Mouse (Mus musculus) ES-E14 (cell line): ENCODE measurements around the gene Chn1. TPM values are rescaled to one million over a fixed set of nuclear protein-coding genes. Genes with fewer than 3 reads are reported as not detected.

Source experiments
- DNase-seq: peaks from one replicate; pipeline ENCODE4 v3.0.0-alpha.2; 2013; ENCODE audit warnings: low read depth, low spot score
- H3K27ac ChIP-seq: 2 replicates; pipeline ENCODE4 v1.5.1; 2012; ENCODE audit warnings: low read depth, mild to moderate bottlenecking, low read length, moderate library complexity, mixed read lengths; ENCODE audit not compliant: poor library complexity, insufficient read depth, severe bottlenecking
- H3K36me3 ChIP-seq: 2 replicates; pipeline ENCODE4 v1.6.1; 2012; ENCODE audit warnings: mild to moderate bottlenecking, low read length, moderate library complexity, mixed read lengths; ENCODE audit not compliant: control insufficient read depth, poor library complexity, insufficient read depth, severe bottlenecking
- H3K4me1 ChIP-seq, 2 experiments: fragments of 150-350 bp in 1 of 2; sonication (generic) in 1 of 2; 2 replicates each; pipeline ENCODE4 v1.6.1; 2012; ENCODE audit warnings: low read length in 2 of 2, mild to moderate bottlenecking in 1 of 2, mixed read lengths in 1 of 2; ENCODE audit not compliant: control insufficient read depth in 2 of 2, insufficient read depth in 2 of 2, poor library complexity in 1 of 2
- H3K4me3 ChIP-seq, 2 experiments: fragments of 150-350 bp in 1 of 2; sonication (generic) in 1 of 2; 2 replicates each; pipeline ENCODE4 v1.5.1; 2012; ENCODE audit warnings: low read length in 2 of 2, low read depth in 1 of 2, mild to moderate bottlenecking in 1 of 2, mixed read lengths in 1 of 2; ENCODE audit not compliant: insufficient read depth in 1 of 2, poor library complexity in 1 of 2, severe bottlenecking in 1 of 2
- H3K9ac ChIP-seq: 2 replicates; pipeline ENCODE4 v1.6.1; 2012; ENCODE audit warnings: low read depth, mild to moderate bottlenecking, low read length, mixed read lengths; ENCODE audit not compliant: poor library complexity, insufficient read depth, severe bottlenecking
- H3K9me3 ChIP-seq: fragments of 150-350 bp; sonication (generic); 2 replicates; pipeline ENCODE4 v1.6.1; 2012; ENCODE audit warnings: low read depth, mild to moderate bottlenecking, low read length; ENCODE audit not compliant: control insufficient read depth, insufficient read depth
- CHD2 ChIP-seq: IDR thresholded peaks from 2 replicates; pipeline ENCODE4 v1.6.1; 2014; ENCODE audit warnings: mild to moderate bottlenecking, low read depth, low read length, inconsistent platforms
- HCFC1 ChIP-seq: IDR thresholded peaks from 2 replicates; pipeline ENCODE4 v1.6.1; 2012; ENCODE audit warnings: low read length, inconsistent platforms, borderline replicate concordance; ENCODE audit not compliant: insufficient read depth
- MAFK ChIP-seq: IDR thresholded peaks from 2 replicates; pipeline ENCODE4 v1.6.1; 2014; ENCODE audit warnings: mild to moderate bottlenecking, low read depth, low read length, inconsistent platforms; ENCODE audit not compliant: insufficient read depth
- ZC3H11A ChIP-seq: IDR thresholded peaks from 2 replicates; pipeline ENCODE4 v1.6.1; 2012; ENCODE audit warnings: low read depth, mild to moderate bottlenecking, inconsistent platforms, low read length, borderline replicate concordance
- ZNF384 ChIP-seq: IDR thresholded peaks from 2 replicates; pipeline ENCODE4 v1.6.1; 2012; ENCODE audit warnings: low read depth, low read length, inconsistent platforms
- in situ Hi-C, 2 experiments: fragments of 600-800 bp; cut with MboI; formaldehyde crosslinking; loops; one replicate each; pipeline ENCODE4 v1.15.1; 2025; ENCODE audit warnings: low sequenced_read_pairs in 2 of 2, inconsistent platforms in 1 of 2; ENCODE audit not compliant: unreplicated experiment in 2 of 2
- total RNA-seq: library from RNA; depleted of rRNA; stranded (reverse); fragments of 300-350 nt; gene quantifications from 2 replicates; pipeline ENCODE4 v1.2.3, GENCODE M21; 2012

Gene Chn1
- total RNA-seq, 1 experiment: 21.6 TPM

DNA sequence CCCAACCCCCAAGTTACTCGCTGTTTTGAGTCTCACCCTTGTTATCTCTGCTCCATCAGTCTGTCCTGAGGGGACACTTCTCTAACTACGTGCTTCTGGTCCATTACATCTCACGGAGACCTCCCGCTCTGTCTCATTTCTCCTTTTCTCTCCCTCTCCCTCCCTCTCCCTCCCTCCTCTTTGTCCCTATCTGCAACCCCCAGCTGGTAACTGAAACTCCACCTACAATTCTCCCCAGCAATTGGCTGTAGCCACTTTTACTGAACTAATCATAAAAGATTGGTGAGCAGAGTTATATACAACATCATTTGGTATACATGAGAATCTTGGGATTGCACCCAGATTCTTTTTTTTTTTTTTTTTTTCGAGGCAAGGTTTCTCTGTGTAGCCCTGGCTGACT, 16.1 kb downstream of the Chn1 start:
- Histone ChIP-seq H3K36me3 (peaks cover 8% of the 10 kb centered on the region; the same call in 1 of the 2 replicates), H3K4me3 (no peak overlapping the region), H3K27ac (no peak overlapping the region), H3K9me3 (peaks cover 18% of the 10 kb centered on the region), H3K4me1 (no peaks in the 10 kb centered on the region), H3K9ac (no peak overlapping the region)
- TF ChIP-seq CHD2 (no peak), ZNF384 (no peak), MAFK (no peak), HCFC1 (no peak), ZC3H11A (no peak)
- no peak for DNase-seq
- in situ Hi-C loops: no loop called here

GRCm38 (mm10) chr2:73747297-73747696, 27.8 kb downstream of the Chn1 start:
- no peak overlapping the region for H3K4me3 ChIP-seq
- in situ Hi-C loops: no loop called here
- TF ChIP-seq ZC3H11A: no peak

GRCm38 (mm10) chr2:73746375-73746770, 28.8 kb downstream of the Chn1 start:
- no peak for DNase-seq
- Histone ChIP-seq H3K27ac (no peak overlapping the region), H3K36me3 (no peaks in the 10 kb centered on the region), H3K4me1 (no peaks in the 10 kb centered on the region), H3K9ac (no peak overlapping the region), H3K4me3 (no peak overlapping the region), H3K9me3 (peaks cover 12% of the 10 kb centered on the region)
- in situ Hi-C loops: no loop called here
- TF ChIP-seq ZNF384: no peak
- TF ChIP-seq HCFC1: no peak
- no peak for TF ChIP-seq CHD2
- no peak for TF ChIP-seq MAFK
- no peak for TF ChIP-seq ZC3H11A

More at GRCm38 (mm10) chr2:73747297-73747696, 27.8 kb downstream of the Chn1 start:
- no peaks in the 10 kb centered on the region for H3K36me3 ChIP-seq
- no peak overlapping the region for H3K27ac ChIP-seq
- peaks cover 12% of the 10 kb centered on the region for H3K9me3 ChIP-seq
- no peak for DNase-seq
- no peaks in the 10 kb centered on the region for H3K4me1 ChIP-seq
- no peak overlapping the region for H3K9ac ChIP-seq

DNA sequence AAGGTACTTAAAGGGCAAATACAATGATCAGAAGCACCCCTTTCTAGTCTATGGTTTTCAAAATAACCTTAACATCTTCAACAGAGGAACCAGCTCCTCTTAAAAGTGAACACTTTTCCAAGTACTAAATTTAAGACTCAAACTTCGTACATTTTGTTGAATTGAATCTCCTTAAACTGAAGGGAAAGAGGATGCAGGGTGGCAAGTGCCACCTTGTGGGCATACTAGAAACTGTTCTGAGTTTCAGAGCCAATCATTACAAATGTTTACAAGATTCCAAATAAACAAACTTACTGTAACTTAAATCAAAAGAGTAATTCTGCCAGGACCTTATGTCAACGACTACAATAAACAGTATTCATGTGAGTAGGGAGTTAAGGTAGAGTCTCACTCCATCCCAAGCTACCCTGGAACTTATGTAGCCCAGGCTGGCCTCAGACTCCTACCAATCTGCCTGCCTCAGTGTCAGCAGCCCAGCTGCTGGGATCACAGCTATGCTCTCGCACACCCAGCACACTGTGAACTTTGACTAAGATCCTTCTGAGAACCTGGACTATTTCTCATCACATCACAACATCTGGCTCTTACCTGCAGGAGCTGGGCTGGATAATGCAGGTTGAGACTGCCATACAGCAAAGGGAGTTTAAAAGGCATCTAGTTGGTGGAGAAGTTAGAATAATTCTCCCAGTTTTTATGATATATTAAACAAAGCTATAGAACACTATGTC, 29.3 kb downstream of the Chn1 start:
- DNase-seq: no peak
- Histone ChIP-seq H3K4me1 (no peaks in the 10 kb centered on the region), H3K9ac (no peak overlapping the region), H3K4me3 (no peak overlapping the region), H3K36me3 (no peaks in the 10 kb centered on the region), H3K27ac (no peak overlapping the region), H3K9me3 (peaks cover 12% of the 10 kb centered on the region)
- in situ Hi-C loops: no loop called here
- TF ChIP-seq MAFK (no peak), CHD2 (no peak), ZNF384 (no peak), HCFC1 (no peak), ZC3H11A (no peak)

- Histone ChIP-seq H3K4me1 (no peaks in the 10 kb centered on the region), H3K4me3 (no peak overlapping the region), H3K27ac (no peak overlapping the region), H3K36me3 (no peaks in the 10 kb centered on the region), H3K9ac (no peak overlapping the region), H3K9me3 (peaks cover 2% of the 10 kb centered on the region; the same call in 1 of the 2 replicates)
- DNase-seq: no peak
- TF ChIP-seq ZNF384 (no peak), HCFC1 (no peak), CHD2 (no peak), ZC3H11A (no peak), MAFK (no peak)
- in situ Hi-C loops: no loop called here
These were observed 33.9 kb downstream of the Chn1 start for GRCm38 (mm10) chr2:73741286-73741685.
